Mouse (Mus musculus) heart, embryonic 13.5 days (tissue): ENCODE results near the gene 1500015O10Rik. TPM values are rescaled to one million over a fixed set of nuclear protein-coding genes. Genes with fewer than 3 reads are reported as not detected.
A peak's percentile ranks its signal among the peaks of the same experiment; 100 is the strongest.

ENCODE experiments used
- ATAC-seq: fragments of 200-750 bp; cut with Nextera tagmentation; 2 replicates; pipeline ENCODE4 v1.8.0; 2017; ENCODE audit warnings: moderate TSS enrichment; ENCODE audit not compliant: insufficient number of reproducible peaks, low FRiP score, low TSS enrichment; ENCODE audit errors: extremely low read depth
- H3K27ac ChIP-seq: fragments of 300-500 bp; sonication (generic); replicated peaks from 2 replicates; pipeline ENCODE4 v1.5.1; 2015; ENCODE audit warnings: moderate library complexity, mild to moderate bottlenecking, inconsistent platforms
- H3K27me3 ChIP-seq: fragments of 300-500 bp; sonication (generic); replicated peaks from 2 replicates; pipeline ENCODE4 v1.6.1; 2015; ENCODE audit warnings: mild to moderate bottlenecking, inconsistent platforms
- H3K36me3 ChIP-seq: fragments of 300-500 bp; sonication (generic); 2 replicates; pipeline ENCODE4 v1.6.1; 2015; ENCODE audit warnings: mild to moderate bottlenecking, inconsistent platforms
- H3K4me1 ChIP-seq: fragments of 300-500 bp; sonication (generic); 2 replicates; pipeline ENCODE4 v1.6.1; 2015; ENCODE audit warnings: inconsistent platforms
- H3K4me2 ChIP-seq: fragments of 300-500 bp; sonication (generic); 2 replicates; pipeline ENCODE4 v1.6.1; 2015; ENCODE audit warnings: inconsistent platforms, mild to moderate bottlenecking, moderate library complexity
- H3K4me3 ChIP-seq: fragments of 300-500 bp; sonication (generic); 2 replicates; pipeline ENCODE4 v1.5.1; 2015; ENCODE audit warnings: moderate library complexity, mild to moderate bottlenecking, inconsistent platforms
- H3K9ac ChIP-seq: fragments of 300-500 bp; sonication (generic); 2 replicates; pipeline ENCODE4 v1.6.1; 2015; ENCODE audit warnings: inconsistent platforms, mild to moderate bottlenecking, moderate library complexity
- H3K9me3 ChIP-seq: fragments of 300-500 bp; sonication (generic); 2 replicates; pipeline ENCODE4 v1.6.1; 2016; ENCODE audit warnings: inconsistent platforms
- WGBS: fragments of 180-500 bp; shearing (Covaris S2); methylation state at CpG from one replicate; pipeline ENCODE4 v1.1.7; 2015; ENCODE audit warnings: mixed read lengths; 5-methylcytosine and 5-hydroxymethylcytosine counted together
- polyA plus RNA-seq: library from polyadenylated mRNA; unstranded; fragments of >200 nt; fragmentation: Nextera tagmentation; extraction: Ambion mirVana; gene quantifications from 2 replicates; pipeline ENCODE4 v1.2.1, GENCODE M21; 2015

Gene 1500015O10Rik
- polyA plus RNA-seq, 1 experiment from 2014 or later, result 9.9 TPM

- Histone ChIP-seq H3K27ac (no peak overlapping the region), H3K4me3 (no peak overlapping the region), H3K36me3 (peaks cover 49% of the 10 kb centered on the region), H3K27me3 (no peaks in the 10 kb centered on the region), H3K9me3 (no peaks in the 10 kb centered on the region), H3K4me1 (peaks cover 5% of the 10 kb centered on the region), H3K4me2 (no peak overlapping the region), H3K9ac (no peak overlapping the region)
- 69% methylated on average over 3 of the region's 3 CpGs for WGBS
- ATAC-seq, result no peak
Measured at GRCm38 (mm10) chr1:43776106-43776505, 45.7 kb downstream of the 1500015O10Rik start.

- no peak overlapping the region for H3K9ac ChIP-seq
- no peak for ATAC-seq
- WGBS, result 53% methylated on average over 2 of the region's 2 CpGs
- peaks cover 24% of the 10 kb centered on the region for H3K36me3 ChIP-seq
- H3K27ac ChIP-seq, result peak overlapping the region; percentile 16; the same call in 1 of the 2 replicates
- no peaks in the 10 kb centered on the region for H3K27me3 ChIP-seq
- no peak overlapping the region for H3K4me2 ChIP-seq
- no peak overlapping the region for H3K4me3 ChIP-seq
- peaks cover 27% of the 10 kb centered on the region for H3K4me1 ChIP-seq
- H3K9me3 ChIP-seq, result no peaks in the 10 kb centered on the region
Measured at GRCm38 (mm10) chr1:43781195-43781594, 50.8 kb downstream of the 1500015O10Rik start.

GRCm38 (mm10) chr1:43781672-43782071 is 51.3 kb downstream of the 1500015O10Rik start:
- Histone ChIP-seq H3K27ac (peak overlapping the region; percentile 16; the same call in 1 of the 2 replicates), H3K36me3 (peaks cover 28% of the 10 kb centered on the region), H3K4me3 (no peak overlapping the region), H3K9ac (no peak overlapping the region), H3K4me2 (no peak overlapping the region), H3K27me3 (no peaks in the 10 kb centered on the region), H3K9me3 (no peaks in the 10 kb centered on the region), H3K4me1 (peaks cover 27% of the 10 kb centered on the region)
- no peak for ATAC-seq
- WGBS, result 75% methylated on average over 3 of the region's 3 CpGs

- H3K27me3 ChIP-seq, result no peaks in the 10 kb centered on the region
- H3K36me3 ChIP-seq, result peaks cover 27% of the 10 kb centered on the region
- ATAC-seq, result no peak
- no peak overlapping the region for H3K9ac ChIP-seq
- no peak overlapping the region for H3K4me2 ChIP-seq
- peaks cover 27% of the 10 kb centered on the region for H3K4me1 ChIP-seq
- H3K27ac ChIP-seq, result no peak overlapping the region
- WGBS, result 92% methylated on average over 3 of the region's 3 CpGs
- no peak overlapping the region for H3K4me3 ChIP-seq
- H3K9me3 ChIP-seq, result no peaks in the 10 kb centered on the region
Measured at GRCm38 (mm10) chr1:43782680-43783079, 52.3 kb downstream of the 1500015O10Rik start.

DNA sequence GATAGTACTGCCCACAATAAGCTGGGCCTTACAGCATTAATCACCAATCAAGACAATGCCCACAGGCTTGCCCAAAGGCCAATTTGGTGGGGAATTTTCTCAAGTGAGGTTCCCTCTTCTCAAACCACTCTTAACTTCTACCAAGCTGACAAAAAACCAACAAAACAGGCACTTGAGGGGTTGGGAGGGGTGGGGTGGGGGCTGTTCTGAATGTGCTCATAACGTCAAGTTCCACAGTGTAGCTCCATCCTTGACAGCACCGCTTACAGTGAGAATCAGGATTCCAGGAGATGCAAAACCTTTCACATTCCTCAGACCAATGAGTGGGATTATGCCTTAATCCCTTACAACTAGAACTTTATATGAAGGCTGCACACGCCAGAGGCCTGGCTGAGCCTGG is 52.8 kb downstream of the 1500015O10Rik start:
- Histone ChIP-seq H3K4me2 (no peak overlapping the region), H3K27ac (no peak overlapping the region), H3K9me3 (no peaks in the 10 kb centered on the region), H3K36me3 (peaks cover 27% of the 10 kb centered on the region), H3K4me1 (peaks cover 27% of the 10 kb centered on the region), H3K4me3 (no peak overlapping the region), H3K9ac (no peak overlapping the region), H3K27me3 (no peaks in the 10 kb centered on the region)
- no peak for ATAC-seq
- 83% methylated on average over 3 of the region's 3 CpGs for WGBS

- no peaks in the 10 kb centered on the region for H3K27me3 ChIP-seq
- 79% methylated on average over 5 of the region's 5 CpGs for WGBS
- no peak overlapping the region for H3K4me3 ChIP-seq
- H3K36me3 ChIP-seq, result peaks cover 19% of the 10 kb centered on the region
- peaks cover 27% of the 10 kb centered on the region for H3K4me1 ChIP-seq
- ATAC-seq, result no peak
- no peak overlapping the region for H3K4me2 ChIP-seq
- no peak overlapping the region for H3K27ac ChIP-seq
- no peak overlapping the region for H3K9ac ChIP-seq
- no peaks in the 10 kb centered on the region for H3K9me3 ChIP-seq
Measured at GRCm38 (mm10) chr1:43785316-43785715, 54.9 kb downstream of the 1500015O10Rik start.

GRCm38 (mm10) chr1:43786711-43787110 is 56.3 kb downstream of the 1500015O10Rik start:
- WGBS, result 90% methylated on average over 5 of the region's 5 CpGs
- no peak overlapping the region for H3K4me3 ChIP-seq
- H3K27ac ChIP-seq, result no peak overlapping the region
- H3K36me3 ChIP-seq, result peaks cover 19% of the 10 kb centered on the region
- H3K4me2 ChIP-seq, result no peak overlapping the region
- no peak overlapping the region for H3K9ac ChIP-seq
- no peaks in the 10 kb centered on the region for H3K27me3 ChIP-seq
- peaks cover 15% of the 10 kb centered on the region for H3K4me1 ChIP-seq
- no peak for ATAC-seq
- no peaks in the 10 kb centered on the region for H3K9me3 ChIP-seq

- WGBS, result 74% methylated on average over 2 of the region's 2 CpGs
- Histone ChIP-seq H3K9me3 (no peaks in the 10 kb centered on the region), H3K4me1 (no peaks in the 10 kb centered on the region), H3K36me3 (peaks cover 19% of the 10 kb centered on the region), H3K27ac (no peak overlapping the region), H3K27me3 (no peaks in the 10 kb centered on the region), H3K4me3 (no peak overlapping the region), H3K9ac (no peak overlapping the region), H3K4me2 (no peak overlapping the region)
- no peak for ATAC-seq
Measured at GRCm38 (mm10) chr1:43789765-43790164, 59.4 kb downstream of the 1500015O10Rik start.

Other genes starting within 250 kb of the 1500015O10Rik start
- gene Uxs1, start 97.2 kb downstream of the 1500015O10Rik start, polyA plus RNA-seq, result 13.6 and 15.0 TPM in 2 replicates
- 45.8 and 47.5 TPM in 2 replicates for gene Tpp2, start 203.0 kb downstream of the 1500015O10Rik start, polyA plus RNA-seq